Mouse (Mus musculus) kidney, adult 2 months (tissue): ENCODE measurements around the gene Tbc1d7.

Experiments
- CTCF ChIP-seq: fragments of 200-500 bp; conservative IDR thresholded peaks from 2 replicates; pipeline ENCODE4 v1.5.1; 2011; ENCODE audit warnings: low read depth, mild to moderate bottlenecking, control low read depth, low read length, moderate library complexity, mixed read lengths; ENCODE audit not compliant: insufficient read depth, insufficient read length
- POLR2A ChIP-seq: fragments of 200-500 bp; IDR thresholded peaks from one replicate; pipeline ENCODE4 v1.6.1; 2011; ENCODE audit warnings: low read depth, low read length, control low read depth

DNA sequence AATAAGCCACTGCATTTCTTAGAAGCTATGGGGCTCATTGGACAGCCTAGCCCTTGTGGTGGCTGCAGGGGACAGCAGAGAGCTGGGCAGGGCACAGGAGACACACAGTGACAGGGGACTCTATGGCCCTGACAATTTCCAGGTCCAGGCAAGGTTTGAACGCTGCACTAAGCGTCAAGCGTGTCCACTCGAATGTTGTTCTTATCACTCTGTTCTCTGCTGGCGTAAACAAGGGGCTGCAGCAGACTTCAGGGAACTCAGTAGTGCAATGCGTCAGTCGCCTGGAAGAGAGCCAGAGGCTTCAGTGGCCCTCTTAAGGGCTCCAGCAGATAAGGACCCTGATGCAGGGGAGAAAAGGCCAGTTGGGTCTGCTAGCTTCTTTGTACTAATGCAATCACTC, 24.7 kb upstream of the Tbc1d7 start:
- no peak for TF ChIP-seq POLR2A
- peak; percentile 33; the same call in 1 of the 2 replicates for TF ChIP-seq CTCF
